Mouse (Mus musculus) liver, embryonic 16.5 days (tissue): ENCODE data around the gene Chfr. TPM values are rescaled to one million over a fixed set of nuclear protein-coding genes. Genes with fewer than 3 reads are reported as not detected.

Experiments used
- ATAC-seq: fragments of 200-750 bp; cut with Nextera tagmentation; 2 replicates; pipeline ENCODE4 v1.8.0; 2017; ENCODE audit warnings: low read depth, mild to moderate bottlenecking, moderate number of reproducible peaks, moderate library complexity
- H3K27ac ChIP-seq: fragments of 300-500 bp; sonication (generic); 2 replicates; pipeline ENCODE4 v1.5.1; 2014; ENCODE audit warnings: mild to moderate bottlenecking, low read length
- H3K27me3 ChIP-seq: fragments of 300-500 bp; sonication (generic); 2 replicates; pipeline ENCODE4 v1.6.1; 2014; ENCODE audit warnings: low read depth, low read length, mixed read lengths; ENCODE audit not compliant: control insufficient read depth, insufficient read depth
- H3K36me3 ChIP-seq: fragments of 300-500 bp; sonication (generic); 2 replicates; pipeline ENCODE4 v1.6.1; 2014; ENCODE audit warnings: mild to moderate bottlenecking; ENCODE audit not compliant: control insufficient read depth, insufficient read depth
- H3K4me1 ChIP-seq: fragments of 300-500 bp; sonication (generic); 2 replicates; pipeline ENCODE4 v1.6.1; 2014; ENCODE audit warnings: low read depth, low read length, mixed read lengths; ENCODE audit not compliant: control insufficient read depth
- H3K4me2 ChIP-seq: fragments of 300-500 bp; sonication (generic); 2 replicates; pipeline ENCODE4 v1.6.1; 2014; ENCODE audit warnings: low read depth, low read length, mixed read lengths
- H3K4me3 ChIP-seq: fragments of 300-500 bp; sonication (generic); 2 replicates; pipeline ENCODE4 v1.5.1; 2014; ENCODE audit warnings: low read depth, mild to moderate bottlenecking, low read length
- H3K9ac ChIP-seq: fragments of 300-500 bp; sonication (generic); 2 replicates; pipeline ENCODE4 v1.6.1; 2014; ENCODE audit warnings: low read depth, low read length
- H3K9me3 ChIP-seq: fragments of 300-500 bp; sonication (generic); replicated peaks from 2 replicates; pipeline ENCODE4 v1.6.1; 2016; ENCODE audit warnings: low read length; ENCODE audit not compliant: control insufficient read depth
- WGBS: fragments of 180-500 bp; shearing (Covaris S2); extraction: QIAGEN DNeasy Blood & Tissue Kit; methylation state at CpG from one replicate; pipeline ENCODE4 v1.1.7; 2014; ENCODE audit not compliant: insufficient replicate concordance; 5-methylcytosine and 5-hydroxymethylcytosine counted together
- polyA plus RNA-seq: library from polyadenylated mRNA; unstranded; fragments of >200 nt; fragmentation: Nextera tagmentation; extraction: Ambion mirVana; gene quantifications from 2 replicates; pipeline ENCODE4 v1.2.1, GENCODE M21; 2015

The Chfr gene
- polyA plus RNA-seq, 1 experiment from 2014 or later: 18.0 TPM

- Histone ChIP-seq H3K27ac (no peak overlapping the region), H3K9me3 (no peaks in the 10 kb centered on the region), H3K4me2 (no peak overlapping the region), H3K4me1 (no peaks in the 10 kb centered on the region), H3K4me3 (no peak overlapping the region), H3K9ac (no peak overlapping the region), H3K36me3 (peaks cover 19% of the 10 kb centered on the region), H3K27me3 (no peaks in the 10 kb centered on the region)
- 43% methylated on average over 2 of the region's 2 CpGs for WGBS
- ATAC-seq: no peak
Observed at GRCm38 (mm10) chr5:110211312-110211711, 75.7 kb downstream of the Chfr start.

- no peak overlapping the region for H3K4me2 ChIP-seq
- H3K36me3 ChIP-seq: peaks cover 40% of the 10 kb centered on the region
- H3K9ac ChIP-seq: no peak overlapping the region
- no peak overlapping the region for H3K4me3 ChIP-seq
- no peak for ATAC-seq
- H3K27ac ChIP-seq: no peak overlapping the region
- H3K27me3 ChIP-seq: no peaks in the 10 kb centered on the region
- no peaks in the 10 kb centered on the region for H3K9me3 ChIP-seq
- WGBS: 87% methylated on average over 3 of the region's 3 CpGs
- H3K4me1 ChIP-seq: no peaks in the 10 kb centered on the region
Observed at GRCm38 (mm10) chr5:110216780-110217179, 81.1 kb downstream of the Chfr start.

- Histone ChIP-seq H3K27me3 (no peaks in the 10 kb centered on the region), H3K36me3 (peaks cover 33% of the 10 kb centered on the region), H3K27ac (no peak overlapping the region), H3K4me3 (no peak overlapping the region), H3K4me1 (no peaks in the 10 kb centered on the region), H3K4me2 (no peak overlapping the region), H3K9ac (no peak overlapping the region), H3K9me3 (no peaks in the 10 kb centered on the region)
- ATAC-seq: no peak
- WGBS: 73% methylated on average over 4 of the region's 4 CpGs
Observed at GRCm38 (mm10) chr5:110220331-110220730, 84.7 kb downstream of the Chfr start.

Other genes with a start within 250 kb of the Chfr start
- gene Gm15446, start 212.4 kb upstream of the Chfr start, polyA plus RNA-seq: 0.11 and 0.14 TPM in 2 replicates
- gene Zfp932, start 139.3 kb upstream of the Chfr start, polyA plus RNA-seq: 4.6 and 5.2 TPM in 2 replicates
- gene Gm17655, start 63.3 kb upstream of the Chfr start, polyA plus RNA-seq: 1.1 TPM in 2 replicates
- 0.58 and 0.78 TPM in 2 replicates for gene Gm35315, start 41.4 kb upstream of the Chfr start, polyA plus RNA-seq
- gene Plcxd1, start 35.9 kb upstream of the Chfr start, polyA plus RNA-seq: 0.53 and 0.64 TPM in 2 replicates
- gene Gtpbp6, start 27.6 kb upstream of the Chfr start, polyA plus RNA-seq: 6.7 and 6.9 TPM in 2 replicates
- 0.92 and 0.99 TPM in 2 replicates for gene Zfp605, start 25.8 kb upstream of the Chfr start, polyA plus RNA-seq
- 7.6 and 8.2 TPM in 2 replicates for gene Golga3, start 40.9 kb downstream of the Chfr start, polyA plus RNA-seq
- 9.9 and 12.3 TPM in 2 replicates for gene Ankle2, start 95.2 kb downstream of the Chfr start, polyA plus RNA-seq
- gene Pgam5, start 134.1 kb downstream of the Chfr start, polyA plus RNA-seq: 21.6 and 23.2 TPM in 2 replicates
- 52.2 and 55.6 TPM in 2 replicates for gene Pxmp2, start 150.3 kb downstream of the Chfr start, polyA plus RNA-seq
- 15.5 and 16.5 TPM in 2 replicates for gene Pole, start 150.5 kb downstream of the Chfr start, polyA plus RNA-seq
- not detected in 2 replicates for gene P2rx2, start 207.4 kb downstream of the Chfr start, polyA plus RNA-seq
- gene Lrcol1, start 208.9 kb downstream of the Chfr start, polyA plus RNA-seq: not detected in 2 replicates